Mouse (Mus musculus) C2C12 (cell line): ENCODE measurements around the gene Anxa11. TPM values are rescaled to one million over a fixed set of nuclear protein-coding genes. Genes with fewer than 3 reads are reported as not detected.

ENCODE experiments used
- H3K27me3 ChIP-seq: one replicate; pipeline ENCODE4 v1.6.1; 2011; ENCODE audit not compliant: control insufficient read depth, insufficient read depth, insufficient read length
- H3K36me3 ChIP-seq: one replicate; pipeline ENCODE4 v1.6.1; 2011; ENCODE audit not compliant: control insufficient read depth, insufficient read depth
- H3K4me3 ChIP-seq: one replicate; pipeline ENCODE4 v1.5.1; 2011; ENCODE audit warnings: mild to moderate bottlenecking, control low read depth; ENCODE audit not compliant: poor library complexity, insufficient read depth, severe bottlenecking
- H3K79me2 ChIP-seq: one replicate; pipeline ENCODE4 v1.6.1; 2011; ENCODE audit not compliant: control insufficient read depth, insufficient read depth
- H3K79me3 ChIP-seq: one replicate; pipeline ENCODE4 v1.6.1; 2011; ENCODE audit warnings: low read depth, control low read depth
- H3ac ChIP-seq: one replicate; pipeline ENCODE3; 2011; ENCODE audit warnings: low read depth; ENCODE audit not compliant: control insufficient read depth, insufficient read length
- CEBPB ChIP-seq: IDR thresholded peaks from one replicate; pipeline ENCODE4 v1.6.1; 2011; ENCODE audit warnings: low read depth, mild to moderate bottlenecking, control low read depth, moderate library complexity
- CTCF ChIP-seq: IDR thresholded peaks from one replicate; pipeline ENCODE4 v1.5.1; 2011; ENCODE audit not compliant: control insufficient read depth, insufficient read depth, insufficient read length
- FOSL1 ChIP-seq: IDR thresholded peaks from one replicate; pipeline ENCODE4 v1.8.0; 2011; ENCODE audit warnings: mild to moderate bottlenecking, low read length; ENCODE audit not compliant: poor library complexity, insufficient read depth, severe bottlenecking
- MAX ChIP-seq: IDR thresholded peaks from one replicate; pipeline ENCODE4 v1.6.1; 2011; ENCODE audit warnings: mild to moderate bottlenecking, control low read depth
- MYOD1 ChIP-seq: IDR thresholded peaks from one replicate; pipeline ENCODE4 v1.6.1; 2011; ENCODE audit warnings: low read depth; ENCODE audit not compliant: control insufficient read depth, insufficient read length
- MYOG ChIP-seq: IDR thresholded peaks from one replicate; pipeline ENCODE4 v1.6.1; 2011; ENCODE audit not compliant: control insufficient read depth, insufficient read length; ENCODE audit errors: extremely low read depth
- USF1 ChIP-seq: IDR thresholded peaks from one replicate; pipeline ENCODE4 v1.6.1; 2011; ENCODE audit warnings: low read depth, mild to moderate bottlenecking, control low read depth, moderate library complexity
- polyA plus RNA-seq: library from polyadenylated mRNA; unstranded; fragments of >200 nt; fragmentation: generic; extraction: Trizol; gene quantifications from one replicate; pipeline ENCODE4 v1.2.1, GENCODE M21; 2012; ENCODE audit warnings: missing spikeins

Anxa11 gene
- polyA plus RNA-seq, 1 experiment = 33.3 TPM

GRCm38 (mm10) chr14:25814140-25814539 lies 27.8 kb upstream of the Anxa11 start:
- Histone ChIP-seq H3K4me3 (no peak overlapping the region), H3K27me3 (no peaks in the 10 kb centered on the region), H3K79me3 (no peaks in the 10 kb centered on the region), H3ac (no peak overlapping the region), H3K79me2 (no peaks in the 10 kb centered on the region), H3K36me3 (no peaks in the 10 kb centered on the region)
- no peak for TF ChIP-seq CEBPB

- TF ChIP-seq MYOD1 (no peak), CTCF (peak; percentile 91)
- no peak overlapping the region for H3K4me3 ChIP-seq
- H3K79me2 ChIP-seq = no peaks in the 10 kb centered on the region
- H3ac ChIP-seq = no peak overlapping the region
- H3K36me3 ChIP-seq = no peaks in the 10 kb centered on the region
- H3K27me3 ChIP-seq = no peaks in the 10 kb centered on the region
- no peaks in the 10 kb centered on the region for H3K79me3 ChIP-seq
Measured at GRCm38 (mm10) chr14:25816416-25816815, 25.5 kb upstream of the Anxa11 start.

- TF ChIP-seq MAX (no peak), CTCF (no peak), FOSL1 (no peak), USF1 (no peak), CEBPB (no peak), MYOG (no peak), MYOD1 (no peak)
- Histone ChIP-seq H3K79me2 (no peaks in the 10 kb centered on the region), H3K79me3 (no peaks in the 10 kb centered on the region), H3K36me3 (no peaks in the 10 kb centered on the region), H3ac (no peak overlapping the region), H3K4me3 (no peak overlapping the region), H3K27me3 (no peaks in the 10 kb centered on the region)
Measured at GRCm38 (mm10) chr14:25822584-25822983, 19.4 kb upstream of the Anxa11 start.

- H3K79me3 ChIP-seq = no peaks in the 10 kb centered on the region
- TF ChIP-seq USF1 (no peak), CEBPB (no peak), MAX (no peak), MYOD1 (no peak), FOSL1 (no peak), MYOG (no peak)
- H3K36me3 ChIP-seq = no peaks in the 10 kb centered on the region
- H3K79me2 ChIP-seq = no peaks in the 10 kb centered on the region
- no peak overlapping the region for H3ac ChIP-seq
- no peaks in the 10 kb centered on the region for H3K27me3 ChIP-seq
- H3K4me3 ChIP-seq = no peak overlapping the region
Measured at GRCm38 (mm10) chr14:25824995-25825394, 17.0 kb upstream of the Anxa11 start.

GRCm38 (mm10) chr14:25825880-25826626 lies 15.9 kb upstream of the Anxa11 start:
- Histone ChIP-seq H3K4me3 (no peak overlapping the region), H3K79me3 (no peaks in the 10 kb centered on the region), H3K79me2 (no peaks in the 10 kb centered on the region), H3ac (no peak overlapping the region), H3K36me3 (no peaks in the 10 kb centered on the region), H3K27me3 (no peaks in the 10 kb centered on the region)
- TF ChIP-seq MYOG = no peak
- TF ChIP-seq CTCF = no peak
- no peak for TF ChIP-seq CEBPB
- no peak for TF ChIP-seq MYOD1

- Histone ChIP-seq H3ac (no peak overlapping the region), H3K4me3 (no peak overlapping the region), H3K79me2 (no peaks in the 10 kb centered on the region), H3K79me3 (no peaks in the 10 kb centered on the region), H3K27me3 (no peaks in the 10 kb centered on the region), H3K36me3 (no peaks in the 10 kb centered on the region)
- TF ChIP-seq USF1 = no peak
Measured at GRCm38 (mm10) chr14:25826866-25827265, 15.1 kb upstream of the Anxa11 start.

GRCm38 (mm10) chr14:25831332-25831731 lies 10.6 kb upstream of the Anxa11 start:
- Histone ChIP-seq H3K27me3 (no peaks in the 10 kb centered on the region), H3K79me3 (no peaks in the 10 kb centered on the region), H3K36me3 (no peaks in the 10 kb centered on the region), H3K4me3 (no peak overlapping the region), H3ac (no peak overlapping the region), H3K79me2 (no peaks in the 10 kb centered on the region)
- TF ChIP-seq USF1 (no peak), CTCF (no peak), FOSL1 (no peak), MYOG (no peak), MAX (no peak), CEBPB (no peak), MYOD1 (no peak)
